Comparison of ENCODE assay signal across 15 mouse cellular contexts in genomic region chr4:128838202-128838601, GRCm38 (mm10). TPM values are rescaled to one million over a fixed set of nuclear protein-coding genes. Genes with fewer than 3 reads are reported as not detected.
A peak's percentile ranks its signal among the peaks of the same experiment; 100 is the strongest.
DNase-seq lines count a peak whose midpoint lies in the region; ATAC-seq and TF ChIP-seq lines count a peak whose summit lies in the region.
"Had no signal": no experiment of that assay in that cellular context is flagged by ENCODE, and none has a peak within 500 bp of the region (broad histone marks: within the 10 kb centered on the region; RNA-seq: fewer than 3 reads in every experiment).

No protein-coding gene starts in this region.

- no peaks in the 10 kb centered on the region for H3K9me3 ChIP-seq in heart, embryonic 13.5 days
- H3K9me3 ChIP-seq in kidney, postnatal 0 days (replicated peaks; ENCODE audit: low read length) = no peaks in the 10 kb centered on the region
- H3K9me3 ChIP-seq: forebrain, embryonic 10.5 days; megakaryocyte, embryonic 14.5 days had no signal

- WGBS in heart, embryonic 13.5 days = 31% methylated on average over 5 of the region's 5 CpGs
- 44% methylated on average over 5 of the region's 5 CpGs for WGBS in kidney, postnatal 0 days

- peaks cover 41% of the 10 kb centered on the region for H3K4me1 ChIP-seq in heart, embryonic 13.5 days
- peaks cover 20% of the 10 kb centered on the region; the same call in 1 of the 2 replicates for H3K4me1 ChIP-seq in kidney, postnatal 0 days (replicated peaks; ENCODE audit: insufficient read depth, low read length)

- H3K4me3 ChIP-seq in heart, embryonic 13.5 days = no peak overlapping the region
- H3K4me3 ChIP-seq in kidney, postnatal 0 days (replicated peaks; ENCODE audit: low read depth, low read length) = no peak overlapping the region
- H3K4me3 ChIP-seq: forebrain, embryonic 10.5 days; megakaryocyte, embryonic 14.5 days had no signal

- no peak overlapping the region for H3K4me2 ChIP-seq in heart, embryonic 13.5 days
- H3K4me2 ChIP-seq in kidney, postnatal 0 days (ENCODE audit: low read length) = no peak overlapping the region

- no peak for ATAC-seq in heart, embryonic 13.5 days (ENCODE audit: extremely low read depth, insufficient number of reproducible peaks, low FRiP score, low TSS enrichment)
- no peak for ATAC-seq in kidney, postnatal 0 days (replicated peaks; ENCODE audit: low FRiP score, low read depth)
- no peak for ATAC-seq in monocyte, adult 5-6 weeks (replicated peaks; ENCODE audit: insufficient number of reproducible peaks, low FRiP score, low TSS enrichment, poor library complexity, severe bottlenecking)
- ATAC-seq: liver, postnatal 0 days had no signal

- no peak overlapping the region for H3K9ac ChIP-seq in heart, embryonic 13.5 days
- no peak overlapping the region for H3K9ac ChIP-seq in kidney, postnatal 0 days (ENCODE audit: low read depth, low read length)
- H3K9ac ChIP-seq: liver, postnatal 0 days had no signal

- DNase-seq in heart, postnatal 4 days = no peak
- no peak for DNase-seq in kidney, postnatal 0 days (ENCODE audit: low spot score)
- no peak for DNase-seq in kidney, postnatal 14 days
- peak; percentile 22 for DNase-seq in NIH3T3 (ENCODE audit: low read depth)
- DNase-seq in gonadal fat pad, adult 2 months (ENCODE audit: low read depth) = peak; percentile 67
- no peak for DNase-seq in layer of hippocampus, adult 11-12 months (ENCODE audit: low spot score)
- DNase-seq: adrenal gland, postnatal 10 days; cerebellum, adult 9-10 months; embryo, embryonic 11 days; liver, postnatal 0 days; thymus, postnatal 25 days had no signal

- peak overlapping the region; percentile 89 for H3K27ac ChIP-seq in heart, embryonic 13.5 days (replicated peaks)
- peak overlapping the region; percentile 85 for H3K27ac ChIP-seq in kidney, postnatal 0 days

- no peaks in the 10 kb centered on the region for H3K27me3 ChIP-seq in heart, embryonic 13.5 days (replicated peaks)
- no peaks in the 10 kb centered on the region for H3K27me3 ChIP-seq in kidney, postnatal 0 days (ENCODE audit: insufficient read depth, low read length)

- TF ChIP-seq CTCF in kidney, postnatal 0 days (IDR thresholded peaks at IDR 0.05; ENCODE audit: low read depth) = no peak

- H3K36me3 ChIP-seq in heart, embryonic 13.5 days = no peaks in the 10 kb centered on the region
- H3K36me3 ChIP-seq in kidney, postnatal 0 days (ENCODE audit: insufficient read depth, low read length) = no peaks in the 10 kb centered on the region
- H3K36me3 ChIP-seq: forebrain, embryonic 10.5 days had no signal

RNA-seq across cellular contexts. Expression of gene Zfp362, which starts 32.4 kb away (rescaled TPM):
- polyA plus RNA-seq in heart, embryonic 13.5 days (2015; fragmentation: Nextera tagmentation; extraction: Ambion mirVana) = 19.2 and 20.9 TPM in 2 replicates
- 10 to 100 TPM; 33.9 to 34.4 TPM for total RNA-seq in heart, postnatal 4 days (2021)
- 31.1 and 31.2 TPM in 2 replicates for polyA plus RNA-seq in kidney, postnatal 0 days (2015; fragmentation: Nextera tagmentation; extraction: Ambion mirVana)
- 25.9 and 39.6 TPM in 2 replicates for polyA plus RNA-seq in gonadal fat pad, adult 2 months (2012; rRNA removed)
- 3.6 to 8.3 TPM (median 5.7 TPM) in 3 replicates for total RNA-seq in monocyte, adult 5-6 weeks (2017)

RNA-seq across cellular contexts. Expression of gene Trim62, which starts 45.2 kb away (rescaled TPM):
- 2.8 and 2.9 TPM in 2 replicates for polyA plus RNA-seq in heart, embryonic 13.5 days (2015; fragmentation: Nextera tagmentation; extraction: Ambion mirVana)
- 1 to 10 TPM; 3.2 to 3.7 TPM for total RNA-seq in heart, postnatal 4 days (2021)
- 5.4 and 6.2 TPM in 2 replicates for polyA plus RNA-seq in kidney, postnatal 0 days (2015; fragmentation: Nextera tagmentation; extraction: Ambion mirVana)
- 2.9 and 4.4 TPM in 2 replicates for polyA plus RNA-seq in gonadal fat pad, adult 2 months (2012; rRNA removed)
- total RNA-seq in monocyte, adult 5-6 weeks (2017) = 0.75 to 3.5 TPM (median 0.95 TPM) in 3 replicates

Comparison
In these comparisons a context has a peak if more than half of its experiments do, and no peak if none do; other contexts are left out.
1. DNase-seq: peak in NIH3T3 (single experiment) and gonadal fat pad, adult 2 months (single experiment); none in heart, postnatal 4 days (single experiment), kidney, postnatal 0 days (single experiment), kidney, postnatal 14 days (single experiment) and layer of hippocampus, adult 11-12 months (single experiment).